In the genomic region with DNA sequence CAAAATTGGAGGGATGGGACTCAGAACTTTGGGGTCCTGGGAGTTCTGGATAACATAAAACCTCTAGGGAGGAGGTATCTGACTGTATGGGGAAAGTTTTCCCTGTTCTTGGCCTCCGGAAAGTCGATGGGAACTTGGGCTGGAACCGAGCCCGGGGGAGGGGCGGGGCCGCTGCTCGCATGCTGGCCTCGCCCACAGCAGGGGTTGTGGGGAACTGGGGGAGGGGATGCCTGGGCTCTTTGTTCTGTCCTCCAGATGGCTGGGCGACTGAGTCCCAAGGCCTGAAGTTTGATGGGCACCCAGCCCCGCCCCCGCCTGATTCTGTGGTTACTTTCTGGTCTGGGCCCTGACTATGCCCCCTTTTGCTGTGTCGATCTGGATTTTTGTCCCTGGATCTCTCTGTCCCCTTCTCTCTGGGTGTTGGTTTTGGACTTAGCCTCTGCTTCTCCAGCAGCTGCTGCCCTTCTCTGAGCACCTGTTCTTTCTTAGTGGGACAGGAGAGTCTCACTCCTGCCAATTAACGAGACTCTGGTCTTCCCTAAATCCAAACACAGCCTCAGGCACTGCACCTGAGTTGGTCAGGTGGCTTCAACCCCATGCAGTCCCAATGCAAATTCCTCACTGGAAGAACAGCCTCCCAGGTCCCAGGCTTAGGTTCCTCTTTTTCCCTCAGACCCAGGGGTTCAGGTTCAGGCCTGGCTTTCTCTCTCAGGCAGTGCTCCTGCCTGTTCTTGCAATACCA, we compare ENCODE assay signal across 8 mouse cellular contexts. TPM values are rescaled to one million over a fixed set of nuclear protein-coding genes. Genes with fewer than 3 reads are reported as not detected.
DNase-seq lines count a peak whose midpoint lies in the region; ATAC-seq and TF ChIP-seq lines count a peak whose summit lies in the region.

No protein-coding gene starts in this region.

- ATAC-seq in heart, embryonic 14.5 days (ENCODE audit: insufficient number of reproducible peaks, insufficient read depth, low FRiP score, low read depth), result peak; percentile 83; the same call in 1 of the 2 replicates
- ATAC-seq in midbrain, embryonic 12.5 days (ENCODE audit: low FRiP score, low read depth), result peak; percentile 90
- ATAC-seq in megakaryocyte-erythroid progenitor cell, adult 5-6 weeks (replicated peaks; ENCODE audit: low FRiP score, low TSS enrichment, poor library complexity, severe bottlenecking), result no peak

- WGBS in kidney, adult 2 months, result 11% methylated on average over 13 of the region's 13 CpGs
- WGBS in heart, embryonic 14.5 days, result 1% methylated on average over 13 of the region's 13 CpGs
- 2% methylated on average over 13 of the region's 13 CpGs for WGBS in limb, embryonic 10.5 days
- WGBS in midbrain, embryonic 12.5 days, result 1% methylated on average over 13 of the region's 13 CpGs

- peak; percentile 64 for DNase-seq in kidney, adult 2 months
- no peak for DNase-seq in kidney, adult 11 months
- peak; percentile 90 for DNase-seq in embryo, embryonic 11.5 days (ENCODE audit: low read depth, low spot score)
- DNase-seq in limb, embryonic 10.5 days (ENCODE audit: low spot score), result peak; percentile 96
- DNase-seq in thymus, postnatal 25 days, result no peak

- TF ChIP-seq CTCF in kidney, adult 2 months (conservative IDR thresholded peaks at IDR 0.05; ENCODE audit: insufficient read depth, insufficient read length, low read depth, low read length), result no peak

- H3K4me1 ChIP-seq in kidney, adult 2 months (ENCODE audit: control insufficient read depth, insufficient read depth, low read length), result no peaks in the 10 kb centered on the region
- H3K4me1 ChIP-seq in heart, embryonic 14.5 days (ENCODE audit: control insufficient read depth in 2 of 2, insufficient read depth in 2 of 2, low read length in 2 of 2), result peaks cover 21 to 24% of the 10 kb centered on the region in 2 experiments
- H3K4me1 ChIP-seq in limb, embryonic 10.5 days, result peaks cover 55% of the 10 kb centered on the region
- H3K4me1 ChIP-seq in midbrain, embryonic 12.5 days, result peaks cover 36% of the 10 kb centered on the region

- peak overlapping the region; percentile 98 for H3K9ac ChIP-seq in heart, embryonic 14.5 days (ENCODE audit: low read length)
- peak overlapping the region; percentile 94 for H3K9ac ChIP-seq in midbrain, embryonic 12.5 days (replicated peaks)

- H3K27me3 ChIP-seq in kidney, adult 2 months (replicated peaks; ENCODE audit: control insufficient read depth, insufficient read depth, low read length), result 0 out of 2 replicates have a peak, but pooled peaks cover 2% of the 10 kb centered on the region
- peaks cover 8% of the 10 kb centered on the region for H3K27me3 ChIP-seq in heart, embryonic 14.5 days (ENCODE audit: control insufficient read depth, insufficient read depth, low read length)
- peaks cover 19% of the 10 kb centered on the region for H3K27me3 ChIP-seq in limb, embryonic 10.5 days (ENCODE audit: low read depth, poor library complexity, severe bottlenecking)
- peaks cover 20% of the 10 kb centered on the region for H3K27me3 ChIP-seq in midbrain, embryonic 12.5 days

- TF ChIP-seq POLR2A in kidney, adult 2 months (IDR thresholded peaks at IDR 0.05; ENCODE audit: low read depth, low read length), result no peak

- H3K36me3 ChIP-seq in kidney, adult 2 months (ENCODE audit: control insufficient read depth, insufficient read depth, low read length), result no peaks in the 10 kb centered on the region
- peaks cover 45% of the 10 kb centered on the region for H3K36me3 ChIP-seq in heart, embryonic 14.5 days (ENCODE audit: control insufficient read depth, insufficient read depth, low read length)
- H3K36me3 ChIP-seq in limb, embryonic 10.5 days, result peaks cover 47% of the 10 kb centered on the region
- H3K36me3 ChIP-seq in midbrain, embryonic 12.5 days, result peaks cover 39% of the 10 kb centered on the region

- no peak overlapping the region for H3K27ac ChIP-seq in kidney, adult 2 months (ENCODE audit: insufficient read depth, low read depth, low read length)
- H3K27ac ChIP-seq in heart, embryonic 14.5 days (replicated peaks in 1 of 2; ENCODE audit: control insufficient read depth in 1 of 2, insufficient read depth in 1 of 2, low read depth in 2 of 2, low read length in 2 of 2), result peak overlapping the region; percentile 94 to 96
- H3K27ac ChIP-seq in limb, embryonic 10.5 days, result peak overlapping the region; percentile 100
- H3K27ac ChIP-seq in midbrain, embryonic 12.5 days (replicated peaks), result peak overlapping the region; percentile 94

- peak overlapping the region; percentile 77 for H3K4me2 ChIP-seq in heart, embryonic 14.5 days (ENCODE audit: low read length)
- peak overlapping the region; percentile 81 for H3K4me2 ChIP-seq in midbrain, embryonic 12.5 days (replicated peaks)

- peak overlapping the region; percentile 59 for H3K4me3 ChIP-seq in kidney, adult 2 months (ENCODE audit: insufficient read depth, low read depth, low read length)
- H3K4me3 ChIP-seq in heart, embryonic 14.5 days (ENCODE audit: control insufficient read depth in 1 of 2, insufficient read depth in 1 of 2, low read depth in 1 of 2, low read length in 2 of 2), result peak overlapping the region; percentile 78 to 98
- H3K4me3 ChIP-seq in limb, embryonic 10.5 days, result peak overlapping the region; percentile 98
- peak overlapping the region; percentile 66 for H3K4me3 ChIP-seq in midbrain, embryonic 12.5 days

- H3K9me3 ChIP-seq in heart, embryonic 14.5 days (ENCODE audit: control insufficient read depth, low read length), result no peaks in the 10 kb centered on the region
- H3K9me3 ChIP-seq in limb, embryonic 10.5 days (replicated peaks), result no peaks in the 10 kb centered on the region
- H3K9me3 ChIP-seq in midbrain, embryonic 12.5 days, result no peaks in the 10 kb centered on the region

RNA-seq across cellular contexts. Expression of a gene that starts 1.1 kb away (rescaled TPM):
- 10.0 and 13.2 TPM in 2 replicates for polyA plus RNA-seq in kidney, adult 2 months (2012; rRNA removed)
- 106 and 111 TPM in 2 replicates for polyA plus RNA-seq in heart, embryonic 14.5 days (2014; fragmentation: Nextera tagmentation; extraction: Ambion mirVana)
- 435 and 481 TPM in 2 replicates for polyA plus RNA-seq in limb, embryonic 10.5 days (2016; fragmentation: Nextera tagmentation; extraction: Ambion mirVana)
- polyA plus RNA-seq in midbrain, embryonic 12.5 days (2016; fragmentation: Nextera tagmentation; extraction: Ambion mirVana), result 237 and 248 TPM in 2 replicates
- total RNA-seq in megakaryocyte-erythroid progenitor cell, adult 5-6 weeks (2014; fragmentation: Nextera tagmentation), result not detected in 2 replicates
- total RNA-seq in megakaryocyte-erythroid progenitor cell, adult 5-6 weeks (2017), result not detected in 2 replicates

RNA-seq across cellular contexts. Expression of a gene that starts 4.7 kb away (rescaled TPM):
- 0.39 and 0.54 TPM in 2 replicates for polyA plus RNA-seq in kidney, adult 2 months (2012; rRNA removed)
- polyA plus RNA-seq in heart, embryonic 14.5 days (2014; fragmentation: Nextera tagmentation; extraction: Ambion mirVana), result 0.65 and 1.7 TPM in 2 replicates
- polyA plus RNA-seq in limb, embryonic 10.5 days (2016; fragmentation: Nextera tagmentation; extraction: Ambion mirVana), result 0.21 and 0.41 TPM in 2 replicates
- polyA plus RNA-seq in midbrain, embryonic 12.5 days (2016; fragmentation: Nextera tagmentation; extraction: Ambion mirVana), result 1.0 and 1.4 TPM in 2 replicates
- 32.2 and 40.5 TPM in 2 replicates for total RNA-seq in megakaryocyte-erythroid progenitor cell, adult 5-6 weeks (2014; fragmentation: Nextera tagmentation)
- 16.4 and 32.1 TPM in 2 replicates for total RNA-seq in megakaryocyte-erythroid progenitor cell, adult 5-6 weeks (2017)

RNA-seq across cellular contexts. Expression of a gene that starts 11.9 kb away (rescaled TPM):
- 0.04 and 0.05 TPM in 2 replicates for polyA plus RNA-seq in kidney, adult 2 months (2012; rRNA removed)
- polyA plus RNA-seq in heart, embryonic 14.5 days (2014; fragmentation: Nextera tagmentation; extraction: Ambion mirVana), result 0.32 and 0.54 TPM in 2 replicates
- polyA plus RNA-seq in limb, embryonic 10.5 days (2016; fragmentation: Nextera tagmentation; extraction: Ambion mirVana), result 0.45 and 0.68 TPM in 2 replicates
- polyA plus RNA-seq in midbrain, embryonic 12.5 days (2016; fragmentation: Nextera tagmentation; extraction: Ambion mirVana), result 0.63 and 0.75 TPM in 2 replicates
- 0.89 and 2.0 TPM in 2 replicates for total RNA-seq in megakaryocyte-erythroid progenitor cell, adult 5-6 weeks (2014; fragmentation: Nextera tagmentation)
- total RNA-seq in megakaryocyte-erythroid progenitor cell, adult 5-6 weeks (2017), result 0.52 and 1.1 TPM in 2 replicates

RNA-seq across cellular contexts. Expression of a gene that starts 22.3 kb away (rescaled TPM):
- polyA plus RNA-seq in kidney, adult 2 months (2012; rRNA removed), result 7.9 and 30.1 TPM in 2 replicates
- polyA plus RNA-seq in heart, embryonic 14.5 days (2014; fragmentation: Nextera tagmentation; extraction: Ambion mirVana), result 1.7 and 1.9 TPM in 2 replicates
- polyA plus RNA-seq in limb, embryonic 10.5 days (2016; fragmentation: Nextera tagmentation; extraction: Ambion mirVana), result 1.1 and 1.2 TPM in 2 replicates
- polyA plus RNA-seq in midbrain, embryonic 12.5 days (2016; fragmentation: Nextera tagmentation; extraction: Ambion mirVana), result 1.3 and 1.7 TPM in 2 replicates
- 83.5 and 91.4 TPM in 2 replicates for total RNA-seq in megakaryocyte-erythroid progenitor cell, adult 5-6 weeks (2014; fragmentation: Nextera tagmentation)
- total RNA-seq in megakaryocyte-erythroid progenitor cell, adult 5-6 weeks (2017), result 27.2 and 28.4 TPM in 2 replicates

RNA-seq across cellular contexts. Expression of a gene that starts 24.3 kb away (rescaled TPM):
- 0.05 TPM in 1 of 2 replicates, not detected in the other for polyA plus RNA-seq in kidney, adult 2 months (2012; rRNA removed)
- 0.38 TPM in 1 of 2 replicates, not detected in the other for polyA plus RNA-seq in heart, embryonic 14.5 days (2014; fragmentation: Nextera tagmentation; extraction: Ambion mirVana)
- polyA plus RNA-seq in limb, embryonic 10.5 days (2016; fragmentation: Nextera tagmentation; extraction: Ambion mirVana), result 0.24 and 0.49 TPM in 2 replicates
- 0.14 TPM in 1 of 2 replicates, not detected in the other for polyA plus RNA-seq in midbrain, embryonic 12.5 days (2016; fragmentation: Nextera tagmentation; extraction: Ambion mirVana)
- not detected in 2 replicates for total RNA-seq in megakaryocyte-erythroid progenitor cell, adult 5-6 weeks (2014; fragmentation: Nextera tagmentation)
- not detected in 2 replicates for total RNA-seq in megakaryocyte-erythroid progenitor cell, adult 5-6 weeks (2017)

Comparison
In these comparisons a context has a peak if more than half of its experiments do, and no peak if none do; other contexts are left out.
1. DNase-seq: peak in kidney, adult 2 months (single experiment), embryo, embryonic 11.5 days (single experiment) and limb, embryonic 10.5 days (single experiment); none in kidney, adult 11 months (single experiment) and thymus, postnatal 25 days (single experiment).
2. Peak in every context shown above with its lines, with median percentiles within 50 percentile points of each other: H3K4me3 ChIP-seq.